Mouse (Mus musculus): ENCODE results near the gene Tmem267. TPM values are rescaled to one million over a fixed set of nuclear protein-coding genes. Genes with fewer than 3 reads are reported as not detected.

Tmem267 gene
- 3.4 and 3.9 TPM in 2 replicates for polyA plus RNA-seq (2015; fragmentation: Nextera tagmentation; extraction: Ambion mirVana)

DNA sequence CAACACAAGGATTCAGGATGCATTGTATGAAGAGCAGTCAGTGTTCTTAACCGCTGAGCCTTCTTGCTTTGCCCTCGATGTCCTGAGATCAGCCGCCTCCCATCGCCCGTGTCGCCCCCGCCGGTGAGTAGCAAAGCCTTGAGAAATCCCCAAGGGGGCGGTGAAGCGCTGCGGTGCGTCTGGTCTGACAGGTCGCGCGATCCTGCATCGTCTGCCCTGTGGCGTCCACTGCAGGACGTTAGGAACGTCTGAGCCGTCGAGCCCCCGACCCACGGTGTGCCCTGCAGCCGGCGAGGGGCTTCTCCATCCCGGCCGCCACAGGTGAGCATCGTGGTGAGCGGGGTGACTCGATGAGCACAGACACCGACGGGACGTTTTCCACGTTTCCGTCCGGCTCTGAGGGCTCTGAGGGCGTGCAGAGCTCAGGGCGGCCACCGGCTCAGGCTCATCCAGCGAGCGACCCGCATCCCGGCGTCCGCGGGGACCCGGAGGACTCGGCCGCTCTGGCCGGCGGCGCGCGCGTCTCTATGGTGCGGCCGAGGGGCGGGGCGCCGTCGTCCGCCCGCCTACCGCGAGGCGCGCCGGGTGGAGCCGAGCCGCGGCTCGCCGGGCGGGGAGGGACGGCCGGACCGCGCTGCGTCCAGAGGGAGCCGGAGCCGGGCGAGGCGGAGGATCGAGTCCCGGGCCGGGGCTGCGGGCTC, at the start of gene Tmem267, which contains the start of gene 3110070M22Rik:
Gene Tmem267 (plus strand): TSS at position 160 of the 701 bp plus-strand sequence.
Gene 3110070M22Rik (minus strand): TSS at position 504 of the 701 bp plus-strand sequence.
- Histone ChIP-seq H3K36me3 (ENCODE audit: control insufficient read depth, insufficient read depth) (peaks cover 16% of the 10 kb centered on the region), H3K4me3 (replicated peaks; ENCODE audit: low read length) (no peak within 1 kb of the TSS), H3K4me1 (replicated peaks; ENCODE audit: control insufficient read depth, insufficient read depth, low read length) (no peaks in the 10 kb centered on the region), H3K9ac (replicated peaks; ENCODE audit: low read depth, low read length) (peak within 1 kb of the TSS; percentile 37), H3K4me2 (ENCODE audit: low read length) (peak within 1 kb of the TSS; percentile 10; the same call in 1 of the 2 replicates), H3K27me3 (replicated peaks; ENCODE audit: control insufficient read depth, insufficient read depth, low read length) (no peaks in the 10 kb centered on the region), H3K27ac (ENCODE audit: low read length) (0 out of 2 replicates have a peak within 1 kb of the TSS, but pooled peaks have one; percentile 11), H3K9me3 (ENCODE audit: control insufficient read depth, low read length) (peaks cover 5% of the 10 kb centered on the region)
- no peak for ATAC-seq
- 83% methylated on average over 87 of the region's 87 CpGs for WGBS

GRCm38 (mm10) chr13:119442244-119442643, 45.6 kb upstream of the Tmem267 start:
- H3K27ac ChIP-seq (ENCODE audit: low read length) = no peak overlapping the region
- WGBS = 94% methylated on average over 1 of the region's 1 CpGs
- H3K9me3 ChIP-seq (ENCODE audit: control insufficient read depth, low read length) = no peaks in the 10 kb centered on the region
- no peak overlapping the region for H3K4me3 ChIP-seq (replicated peaks; ENCODE audit: low read length)
- no peaks in the 10 kb centered on the region for H3K4me1 ChIP-seq (replicated peaks; ENCODE audit: control insufficient read depth, insufficient read depth, low read length)
- peaks cover 34% of the 10 kb centered on the region for H3K36me3 ChIP-seq (ENCODE audit: control insufficient read depth, insufficient read depth)
- no peak overlapping the region for H3K4me2 ChIP-seq (ENCODE audit: low read length)
- H3K27me3 ChIP-seq (replicated peaks; ENCODE audit: control insufficient read depth, insufficient read depth, low read length) = no peaks in the 10 kb centered on the region
- no peak for ATAC-seq
- H3K9ac ChIP-seq (replicated peaks; ENCODE audit: low read depth, low read length) = no peak overlapping the region

- no peaks in the 10 kb centered on the region for H3K27me3 ChIP-seq (replicated peaks; ENCODE audit: control insufficient read depth, insufficient read depth, low read length)
- no peak overlapping the region for H3K4me2 ChIP-seq (ENCODE audit: low read length)
- no peak overlapping the region for H3K4me3 ChIP-seq (replicated peaks; ENCODE audit: low read length)
- no peak overlapping the region for H3K9ac ChIP-seq (replicated peaks; ENCODE audit: low read depth, low read length)
- H3K27ac ChIP-seq (ENCODE audit: low read length) = no peak overlapping the region
- H3K36me3 ChIP-seq (ENCODE audit: control insufficient read depth, insufficient read depth) = peaks cover 37% of the 10 kb centered on the region
- H3K9me3 ChIP-seq (ENCODE audit: control insufficient read depth, low read length) = no peaks in the 10 kb centered on the region
- 94% methylated on average over 4 of the region's 4 CpGs for WGBS
- no peak for ATAC-seq
- H3K4me1 ChIP-seq (replicated peaks; ENCODE audit: control insufficient read depth, insufficient read depth, low read length) = no peaks in the 10 kb centered on the region
Observed at GRCm38 (mm10) chr13:119453563-119453962, 34.3 kb upstream of the Tmem267 start.

DNA sequence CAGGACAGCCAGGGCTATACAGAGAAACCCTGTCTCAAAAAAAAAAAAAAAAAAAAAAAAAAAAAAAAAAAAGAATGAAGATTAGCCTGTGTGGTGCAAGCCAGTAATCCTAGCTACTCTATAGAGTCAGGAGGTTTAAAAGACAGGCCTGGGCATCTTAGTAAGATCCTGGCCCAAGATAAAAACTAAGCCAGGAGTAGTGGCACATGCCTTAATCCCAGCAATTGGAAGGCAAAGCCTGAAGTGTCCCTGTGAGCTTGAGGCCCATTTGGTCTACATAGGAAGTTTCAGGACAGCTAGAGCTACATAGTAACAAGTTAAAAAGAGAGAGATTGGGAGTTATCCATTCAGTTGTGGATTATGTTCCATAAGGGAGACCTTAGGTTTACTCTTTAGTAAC, 32.8 kb upstream of the Tmem267 start:
- no peak overlapping the region for H3K4me2 ChIP-seq (ENCODE audit: low read length)
- no peaks in the 10 kb centered on the region for H3K27me3 ChIP-seq (replicated peaks; ENCODE audit: control insufficient read depth, insufficient read depth, low read length)
- no peak for ATAC-seq
- peaks cover 41% of the 10 kb centered on the region for H3K36me3 ChIP-seq (ENCODE audit: control insufficient read depth, insufficient read depth)
- no peak overlapping the region for H3K27ac ChIP-seq (ENCODE audit: low read length)
- no peaks in the 10 kb centered on the region for H3K4me1 ChIP-seq (replicated peaks; ENCODE audit: control insufficient read depth, insufficient read depth, low read length)
- no peaks in the 10 kb centered on the region for H3K9me3 ChIP-seq (ENCODE audit: control insufficient read depth, low read length)
- no peak overlapping the region for H3K9ac ChIP-seq (replicated peaks; ENCODE audit: low read depth, low read length)
- H3K4me3 ChIP-seq (replicated peaks; ENCODE audit: low read length) = no peak overlapping the region

GRCm38 (mm10) chr13:119456342-119456741, 31.5 kb upstream of the Tmem267 start:
- Histone ChIP-seq H3K27me3 (replicated peaks; ENCODE audit: control insufficient read depth, insufficient read depth, low read length) (no peaks in the 10 kb centered on the region), H3K9me3 (ENCODE audit: control insufficient read depth, low read length) (no peaks in the 10 kb centered on the region), H3K9ac (replicated peaks; ENCODE audit: low read depth, low read length) (no peak overlapping the region), H3K4me2 (ENCODE audit: low read length) (no peak overlapping the region), H3K4me1 (replicated peaks; ENCODE audit: control insufficient read depth, insufficient read depth, low read length) (no peaks in the 10 kb centered on the region), H3K36me3 (ENCODE audit: control insufficient read depth, insufficient read depth) (peaks cover 29% of the 10 kb centered on the region), H3K27ac (ENCODE audit: low read length) (no peak overlapping the region), H3K4me3 (replicated peaks; ENCODE audit: low read length) (no peak overlapping the region)
- no peak for ATAC-seq
- WGBS = 95% methylated on average over 7 of the region's 7 CpGs

DNA sequence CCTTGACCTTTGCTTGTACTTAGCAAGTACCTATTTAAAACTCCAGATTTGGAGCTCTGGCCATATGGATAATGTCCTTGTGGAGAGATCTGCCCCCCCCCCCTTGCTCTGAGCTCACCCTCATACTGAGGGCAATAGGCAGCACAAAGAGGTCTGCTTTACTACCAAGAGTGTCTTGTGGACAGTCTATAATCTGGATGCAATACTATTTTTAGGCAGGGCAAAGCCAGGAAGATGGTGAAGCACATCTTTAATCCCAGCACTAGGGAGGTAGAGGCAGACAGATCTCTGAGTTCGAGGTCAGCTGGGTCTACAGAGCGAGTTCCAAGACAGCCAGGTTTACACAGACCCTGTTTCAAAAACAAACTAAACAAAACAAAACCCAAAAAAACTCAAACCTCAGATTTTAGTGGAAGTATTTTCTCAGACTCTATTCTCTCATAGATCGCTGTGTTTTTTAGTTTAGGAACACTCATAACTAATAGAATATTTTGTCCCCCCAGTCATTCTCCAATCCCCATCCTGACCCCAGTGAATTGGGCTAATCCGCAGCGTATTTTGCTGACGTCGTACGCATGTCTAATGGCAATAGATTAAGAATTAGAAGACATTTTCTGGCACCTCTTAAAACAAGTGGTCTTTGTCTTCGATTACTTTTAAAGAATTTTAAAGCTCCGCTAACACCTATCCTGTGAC, 25.8 kb upstream of the Tmem267 start:
- Histone ChIP-seq H3K9me3 (ENCODE audit: control insufficient read depth, low read length) (no peaks in the 10 kb centered on the region), H3K4me2 (ENCODE audit: low read length) (peak overlapping the region; percentile 59), H3K36me3 (ENCODE audit: control insufficient read depth, insufficient read depth) (peaks cover 10% of the 10 kb centered on the region), H3K4me3 (replicated peaks; ENCODE audit: low read length) (peak overlapping the region; percentile 79), H3K4me1 (replicated peaks; ENCODE audit: control insufficient read depth, insufficient read depth, low read length) (peaks cover 17% of the 10 kb centered on the region), H3K27ac (ENCODE audit: low read length) (peak overlapping the region; percentile 81), H3K27me3 (replicated peaks; ENCODE audit: control insufficient read depth, insufficient read depth, low read length) (no peaks in the 10 kb centered on the region), H3K9ac (replicated peaks; ENCODE audit: low read depth, low read length) (peak overlapping the region; percentile 56)
- ATAC-seq = peak; percentile 66
- WGBS = 8% methylated on average over 10 of the region's 10 CpGs

- no peaks in the 10 kb centered on the region for H3K9me3 ChIP-seq (ENCODE audit: control insufficient read depth, low read length)
- peak within 1 kb of the TSS; percentile 79 for H3K4me3 ChIP-seq (replicated peaks; ENCODE audit: low read length)
- H3K27ac ChIP-seq (ENCODE audit: low read length) = peak within 1 kb of the TSS; percentile 81
- peaks cover 14% of the 10 kb centered on the region for H3K36me3 ChIP-seq (ENCODE audit: control insufficient read depth, insufficient read depth)
- H3K4me2 ChIP-seq (ENCODE audit: low read length) = peak within 1 kb of the TSS; percentile 63
- H3K9ac ChIP-seq (replicated peaks; ENCODE audit: low read depth, low read length) = peak within 1 kb of the TSS; percentile 76
- peak; percentile 98 for ATAC-seq
- WGBS = 8% methylated on average over 57 of the region's 57 CpGs
- H3K4me1 ChIP-seq (replicated peaks; ENCODE audit: control insufficient read depth, insufficient read depth, low read length) = peaks cover 17% of the 10 kb centered on the region
- H3K27me3 ChIP-seq (replicated peaks; ENCODE audit: control insufficient read depth, insufficient read depth, low read length) = no peaks in the 10 kb centered on the region
Observed at GRCm38 (mm10) chr13:119462596-119463560, 25.0 kb upstream of the Tmem267 start, which contains the start of gene 4833420G17Rik. Gene 4833420G17Rik, plus strand, starts transcription at chr13:119462768.

- H3K9ac ChIP-seq (replicated peaks; ENCODE audit: low read depth, low read length) = no peak overlapping the region
- 89% methylated on average over 9 of the region's 9 CpGs for WGBS
- no peaks in the 10 kb centered on the region for H3K27me3 ChIP-seq (replicated peaks; ENCODE audit: control insufficient read depth, insufficient read depth, low read length)
- H3K36me3 ChIP-seq (ENCODE audit: control insufficient read depth, insufficient read depth) = peaks cover 45% of the 10 kb centered on the region
- ATAC-seq = no peak
- H3K4me1 ChIP-seq (replicated peaks; ENCODE audit: control insufficient read depth, insufficient read depth, low read length) = no peaks in the 10 kb centered on the region
- H3K9me3 ChIP-seq (ENCODE audit: control insufficient read depth, low read length) = no peaks in the 10 kb centered on the region
- no peak overlapping the region for H3K27ac ChIP-seq (ENCODE audit: low read length)
- no peak overlapping the region for H3K4me2 ChIP-seq (ENCODE audit: low read length)
- no peak overlapping the region for H3K4me3 ChIP-seq (replicated peaks; ENCODE audit: low read length)
Observed at GRCm38 (mm10) chr13:119476631-119477030, 11.2 kb upstream of the Tmem267 start.
